Mouse (Mus musculus): ENCODE data around the gene A930017K11Rik.

- TF ChIP-seq CTCF (conservative IDR thresholded peaks at IDR 0.05; ENCODE audit: insufficient read depth, insufficient read length, low read depth, low read length) (no peak), POLR2A (IDR thresholded peaks at IDR 0.05; ENCODE audit: low read depth, low read length) (no peak)
Observed at GRCm38 (mm10) chr17:25993489-25993888, 41.1 kb upstream of the A930017K11Rik start.

Data from kidney, adult 2 months (tissue).